Mouse (Mus musculus) lung, postnatal 0 days (tissue): Measurements from ENCODE around the gene Sec22b.

Source experiments
- CTCF ChIP-seq: IDR thresholded peaks from 2 replicates; pipeline ENCODE4 v1.5.1; 2016; ENCODE audit warnings: antibody characterized with exemption, mild to moderate bottlenecking
- EP300 ChIP-seq: IDR thresholded peaks from 2 replicates; pipeline ENCODE4 v1.6.1; 2016; ENCODE audit warnings: antibody characterized with exemption, mild to moderate bottlenecking, control low read depth

GRCm38 (mm10) chr3:97946439-97946838, 45.4 kb downstream of the Sec22b start:
- TF ChIP-seq CTCF (no peak), EP300 (no peak)
